Mouse (Mus musculus): ENCODE data around the gene Gabrb1. TPM values are rescaled to one million over a fixed set of nuclear protein-coding genes. Genes with fewer than 3 reads are reported as not detected.

Gene Gabrb1
- polyA plus RNA-seq, 1 experiment from 2014 or later: 48.1 TPM

GRCm38 (mm10) chr5:71914028-71914427, 256.1 kb downstream of the Gabrb1 start:
- no peak for ATAC-seq
- WGBS: 85% methylated on average over 1 of the region's 1 CpGs
- Histone ChIP-seq H3K4me2 (ENCODE audit: low read length) (no peak overlapping the region), H3K9me3 (replicated peaks; ENCODE audit: control insufficient read depth, low read length, poor library complexity, severe bottlenecking) (no peaks in the 10 kb centered on the region), H3K9ac (ENCODE audit: low read depth, low read length) (no peak overlapping the region), H3K27me3 (ENCODE audit: control insufficient read depth, insufficient read depth, low read depth, low read length) (no peaks in the 10 kb centered on the region), H3K4me3 (ENCODE audit: low read depth, low read length) (no peak overlapping the region), H3K36me3 (ENCODE audit: control insufficient read depth, insufficient read depth, low read length) (no peaks in the 10 kb centered on the region), H3K4me1 (ENCODE audit: control insufficient read depth, insufficient read depth, low read length) (no peaks in the 10 kb centered on the region), H3K27ac (ENCODE audit: low read length) (no peak overlapping the region)

- ATAC-seq: no peak
- 88% methylated on average over 4 of the region's 4 CpGs for WGBS
Measured at GRCm38 (mm10) chr5:71915711-71916110, 257.8 kb downstream of the Gabrb1 start.

DNA sequence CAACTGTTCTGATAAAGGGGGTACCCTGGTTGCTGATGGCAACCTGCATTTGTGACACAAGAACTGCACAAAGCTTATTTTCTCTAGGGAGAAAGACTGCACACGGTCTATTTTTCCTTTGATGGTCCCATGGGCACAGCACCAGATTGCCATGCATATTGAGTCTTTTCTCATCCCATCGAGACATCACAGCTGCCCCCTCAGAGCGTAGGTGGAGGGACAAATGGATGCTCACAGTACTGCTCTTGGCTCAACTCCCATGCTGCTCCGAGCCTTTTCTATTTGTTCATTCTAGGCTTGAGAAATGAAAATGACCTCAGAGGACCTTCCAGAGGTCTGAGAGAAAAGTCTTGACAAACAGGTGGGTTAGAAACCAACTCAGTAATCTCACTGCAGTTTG, 259.3 kb downstream of the Gabrb1 start:
- H3K9me3 ChIP-seq (replicated peaks; ENCODE audit: control insufficient read depth, low read length, poor library complexity, severe bottlenecking): no peaks in the 10 kb centered on the region
- 65% methylated on average over 4 of the region's 4 CpGs for WGBS
- H3K4me3 ChIP-seq (ENCODE audit: low read depth, low read length): no peak overlapping the region

More at GRCm38 (mm10) chr5:71915711-71916110, 257.8 kb downstream of the Gabrb1 start:
- Histone ChIP-seq H3K9me3 (replicated peaks; ENCODE audit: control insufficient read depth, low read length, poor library complexity, severe bottlenecking) (no peaks in the 10 kb centered on the region), H3K36me3 (ENCODE audit: control insufficient read depth, insufficient read depth, low read length) (no peaks in the 10 kb centered on the region), H3K27me3 (ENCODE audit: control insufficient read depth, insufficient read depth, low read depth, low read length) (no peaks in the 10 kb centered on the region), H3K4me2 (ENCODE audit: low read length) (no peak overlapping the region), H3K4me1 (ENCODE audit: control insufficient read depth, insufficient read depth, low read length) (no peaks in the 10 kb centered on the region), H3K4me3 (ENCODE audit: low read depth, low read length) (no peak overlapping the region), H3K27ac (ENCODE audit: low read length) (no peak overlapping the region), H3K9ac (ENCODE audit: low read depth, low read length) (no peak overlapping the region)

DNA sequence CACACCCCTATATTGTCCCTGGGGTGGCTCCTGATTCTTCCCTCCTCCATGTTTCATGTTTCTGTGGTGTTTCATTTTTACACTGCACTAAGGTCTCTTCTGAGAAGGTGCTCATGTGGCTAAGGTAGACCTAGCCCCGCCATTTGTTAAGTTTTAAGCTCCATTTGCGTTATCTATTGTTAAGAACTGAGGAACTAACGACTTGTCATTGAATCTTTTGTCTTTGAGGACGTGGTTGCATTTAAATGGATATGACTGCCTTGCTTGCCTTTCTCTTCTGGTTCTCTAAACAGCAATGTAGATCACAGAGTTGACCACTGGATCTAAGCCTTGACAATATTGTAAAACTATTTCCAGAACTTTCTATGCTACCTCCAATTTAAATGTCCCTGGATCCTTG, 265.7 kb downstream of the Gabrb1 start:
- no peak for ATAC-seq
- Histone ChIP-seq H3K27ac (ENCODE audit: low read length) (no peak overlapping the region), H3K27me3 (ENCODE audit: control insufficient read depth, insufficient read depth, low read depth, low read length) (no peaks in the 10 kb centered on the region), H3K9me3 (replicated peaks; ENCODE audit: control insufficient read depth, low read length, poor library complexity, severe bottlenecking) (no peaks in the 10 kb centered on the region), H3K4me1 (ENCODE audit: control insufficient read depth, insufficient read depth, low read length) (no peaks in the 10 kb centered on the region), H3K9ac (ENCODE audit: low read depth, low read length) (no peak overlapping the region), H3K4me3 (ENCODE audit: low read depth, low read length) (no peak overlapping the region), H3K36me3 (ENCODE audit: control insufficient read depth, insufficient read depth, low read length) (no peaks in the 10 kb centered on the region), H3K4me2 (ENCODE audit: low read length) (no peak overlapping the region)
- 79% methylated on average over 4 of the region's 4 CpGs for WGBS

More for the DNA sequence above, 259.3 kb downstream of the Gabrb1 start:
- no peak for ATAC-seq
- no peaks in the 10 kb centered on the region for H3K4me1 ChIP-seq (ENCODE audit: control insufficient read depth, insufficient read depth, low read length)
- H3K9ac ChIP-seq (ENCODE audit: low read depth, low read length): no peak overlapping the region
- H3K4me2 ChIP-seq (ENCODE audit: low read length): no peak overlapping the region
- no peaks in the 10 kb centered on the region for H3K27me3 ChIP-seq (ENCODE audit: control insufficient read depth, insufficient read depth, low read depth, low read length)
- no peaks in the 10 kb centered on the region for H3K36me3 ChIP-seq (ENCODE audit: control insufficient read depth, insufficient read depth, low read length)
- no peak overlapping the region for H3K27ac ChIP-seq (ENCODE audit: low read length)

DNA sequence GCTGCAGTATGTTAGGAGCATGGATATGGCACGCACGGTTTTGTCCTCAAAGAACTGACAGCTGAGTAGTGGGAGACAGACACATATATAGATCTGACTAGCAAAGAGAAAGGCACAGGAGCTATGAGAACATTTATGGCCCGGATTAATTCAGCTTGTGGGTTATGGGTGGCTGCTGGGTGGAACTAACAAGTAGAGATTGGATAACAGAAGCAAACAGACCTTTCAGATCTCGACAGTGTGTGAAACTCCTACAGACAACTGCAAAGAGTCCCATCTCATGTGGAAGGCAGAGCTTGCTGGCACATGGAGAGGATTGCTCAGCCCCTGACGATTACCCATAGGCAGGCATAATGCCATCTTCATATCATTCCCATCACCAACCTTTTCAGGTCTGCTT, 268.4 kb downstream of the Gabrb1 start:
- Histone ChIP-seq H3K4me3 (ENCODE audit: low read depth, low read length) (no peak overlapping the region), H3K9me3 (replicated peaks; ENCODE audit: control insufficient read depth, low read length, poor library complexity, severe bottlenecking) (no peaks in the 10 kb centered on the region), H3K9ac (ENCODE audit: low read depth, low read length) (no peak overlapping the region), H3K36me3 (ENCODE audit: control insufficient read depth, insufficient read depth, low read length) (no peaks in the 10 kb centered on the region), H3K4me2 (ENCODE audit: low read length) (no peak overlapping the region), H3K4me1 (ENCODE audit: control insufficient read depth, insufficient read depth, low read length) (no peaks in the 10 kb centered on the region), H3K27me3 (ENCODE audit: control insufficient read depth, insufficient read depth, low read depth, low read length) (no peaks in the 10 kb centered on the region), H3K27ac (ENCODE audit: low read length) (no peak overlapping the region)
- 83% methylated on average over 5 of the region's 5 CpGs for WGBS
- ATAC-seq: no peak

DNA sequence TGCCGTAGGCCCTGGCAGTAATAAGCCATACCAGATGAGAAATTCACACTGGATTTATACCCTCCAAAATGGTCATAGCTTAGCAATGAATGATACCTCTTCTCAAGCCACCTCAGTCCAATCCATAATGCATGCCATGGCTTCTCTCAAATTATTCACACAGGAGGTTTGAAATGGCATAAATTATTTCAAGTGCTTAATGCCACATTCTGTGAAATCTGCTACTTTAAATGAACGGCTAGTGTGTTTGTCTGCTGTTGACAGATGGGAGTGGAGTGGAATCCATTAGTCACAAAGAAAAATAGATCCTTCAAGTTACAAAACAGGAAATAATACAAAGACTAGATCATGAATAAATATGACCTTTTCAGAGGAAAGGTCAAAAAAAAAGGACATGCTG, 272.1 kb downstream of the Gabrb1 start:
- WGBS: 52% methylated on average over 2 of the region's 2 CpGs
- Histone ChIP-seq H3K9me3 (replicated peaks; ENCODE audit: control insufficient read depth, low read length, poor library complexity, severe bottlenecking) (no peaks in the 10 kb centered on the region), H3K9ac (ENCODE audit: low read depth, low read length) (no peak overlapping the region), H3K36me3 (ENCODE audit: control insufficient read depth, insufficient read depth, low read length) (no peaks in the 10 kb centered on the region), H3K4me2 (ENCODE audit: low read length) (no peak overlapping the region), H3K4me1 (ENCODE audit: control insufficient read depth, insufficient read depth, low read length) (no peaks in the 10 kb centered on the region), H3K4me3 (ENCODE audit: low read depth, low read length) (no peak overlapping the region), H3K27me3 (ENCODE audit: control insufficient read depth, insufficient read depth, low read depth, low read length) (no peaks in the 10 kb centered on the region), H3K27ac (ENCODE audit: low read length) (no peak overlapping the region)
- no peak for ATAC-seq

GRCm38 (mm10) chr5:71951398-71951797, 293.5 kb downstream of the Gabrb1 start:
- no peak for ATAC-seq
- Histone ChIP-seq H3K4me3 (ENCODE audit: low read depth, low read length) (no peak overlapping the region), H3K27ac (ENCODE audit: low read length) (no peak overlapping the region), H3K36me3 (ENCODE audit: control insufficient read depth, insufficient read depth, low read length) (no peaks in the 10 kb centered on the region), H3K9me3 (replicated peaks; ENCODE audit: control insufficient read depth, low read length, poor library complexity, severe bottlenecking) (no peaks in the 10 kb centered on the region), H3K9ac (ENCODE audit: low read depth, low read length) (no peak overlapping the region), H3K4me1 (ENCODE audit: control insufficient read depth, insufficient read depth, low read length) (peaks cover 7% of the 10 kb centered on the region; the same call in 1 of the 2 replicates), H3K27me3 (ENCODE audit: control insufficient read depth, insufficient read depth, low read depth, low read length) (no peaks in the 10 kb centered on the region), H3K4me2 (ENCODE audit: low read length) (no peak overlapping the region)
- 94% methylated on average over 1 of the region's 1 CpGs for WGBS

- peak; percentile 95 for ATAC-seq
- Histone ChIP-seq H3K4me2 (ENCODE audit: low read length) (no peak overlapping the region), H3K27ac (ENCODE audit: low read length) (no peak overlapping the region), H3K4me3 (ENCODE audit: low read depth, low read length) (no peak overlapping the region), H3K4me1 (ENCODE audit: control insufficient read depth, insufficient read depth, low read length) (peaks cover 7% of the 10 kb centered on the region; the same call in 1 of the 2 replicates), H3K9ac (ENCODE audit: low read depth, low read length) (no peak overlapping the region), H3K27me3 (ENCODE audit: control insufficient read depth, insufficient read depth, low read depth, low read length) (no peaks in the 10 kb centered on the region), H3K36me3 (ENCODE audit: control insufficient read depth, insufficient read depth, low read length) (no peaks in the 10 kb centered on the region), H3K9me3 (replicated peaks; ENCODE audit: control insufficient read depth, low read length, poor library complexity, severe bottlenecking) (no peaks in the 10 kb centered on the region)
- 18% methylated on average over 5 of the region's 5 CpGs for WGBS
Measured at GRCm38 (mm10) chr5:71955070-71955685, 297.3 kb downstream of the Gabrb1 start.

GRCm38 (mm10) chr5:71964876-71965432, 307.0 kb downstream of the Gabrb1 start:
- 78% methylated on average over 4 of the region's 4 CpGs for WGBS
- ATAC-seq: no peak
- Histone ChIP-seq H3K9me3 (replicated peaks; ENCODE audit: control insufficient read depth, low read length, poor library complexity, severe bottlenecking) (no peaks in the 10 kb centered on the region), H3K9ac (ENCODE audit: low read depth, low read length) (no peak overlapping the region), H3K4me2 (ENCODE audit: low read length) (no peak overlapping the region), H3K4me1 (ENCODE audit: control insufficient read depth, insufficient read depth, low read length) (no peaks in the 10 kb centered on the region; the same call in none of the 2 replicates), H3K27me3 (ENCODE audit: control insufficient read depth, insufficient read depth, low read depth, low read length) (no peaks in the 10 kb centered on the region), H3K27ac (ENCODE audit: low read length) (no peak overlapping the region), H3K36me3 (ENCODE audit: control insufficient read depth, insufficient read depth, low read length) (no peaks in the 10 kb centered on the region), H3K4me3 (ENCODE audit: low read depth, low read length) (no peak overlapping the region)
